Mouse (Mus musculus) mesoderm, embryonic 11.5 days (tissue): ENCODE measurements around the gene Neurl1b.

Experiments
- DNase-seq: peaks from one replicate; pipeline ENCODE4 v3.0.0-alpha.2; 2012; ENCODE audit warnings: low read depth, low spot score

The Neurl1b gene

GRCm38 (mm10) chr17:26451651-26452295, 37.1 kb downstream of the Neurl1b start:
- DNase-seq: peak; percentile 43

GRCm38 (mm10) chr17:26452371-26452972, 37.8 kb downstream of the Neurl1b start:
- DNase-seq: peak; percentile 37

- DNase-seq: no peak
Measured at GRCm38 (mm10) chr17:26457506-26457905, 42.9 kb downstream of the Neurl1b start.

GRCm38 (mm10) chr17:26458049-26458448, 43.4 kb downstream of the Neurl1b start:
- DNase-seq: no peak

- peak; percentile 71 for DNase-seq
Measured at GRCm38 (mm10) chr17:26462634-26463170, 48.1 kb downstream of the Neurl1b start.

GRCm38 (mm10) chr17:26463432-26463831, 48.8 kb downstream of the Neurl1b start:
- DNase-seq: no peak

GRCm38 (mm10) chr17:26463984-26464383, 49.4 kb downstream of the Neurl1b start:
- no peak for DNase-seq

GRCm38 (mm10) chr17:26464481-26464880, 49.9 kb downstream of the Neurl1b start:
- DNase-seq: no peak

- peak; percentile 28 for DNase-seq
Measured at GRCm38 (mm10) chr17:26464972-26465371, 50.3 kb downstream of the Neurl1b start.

- DNase-seq: peak; percentile 78
Measured at GRCm38 (mm10) chr17:26466741-26467150, 52.1 kb downstream of the Neurl1b start.

- DNase-seq: no peak
Measured at GRCm38 (mm10) chr17:26467619-26468018, 53.0 kb downstream of the Neurl1b start.

GRCm38 (mm10) chr17:26468102-26468894, 53.7 kb downstream of the Neurl1b start:
- no peak for DNase-seq

- DNase-seq: peak; percentile 12
Measured at GRCm38 (mm10) chr17:26476871-26477270, 62.2 kb downstream of the Neurl1b start.

GRCm38 (mm10) chr17:26478672-26479071, 64.0 kb downstream of the Neurl1b start:
- no peak for DNase-seq

- no peak for DNase-seq
Measured at GRCm38 (mm10) chr17:26479619-26480018, 65.0 kb downstream of the Neurl1b start.

GRCm38 (mm10) chr17:26480956-26481355, 66.3 kb downstream of the Neurl1b start:
- no peak for DNase-seq

- DNase-seq: no peak
Measured at GRCm38 (mm10) chr17:26484626-26485421, 70.2 kb downstream of the Neurl1b start.

- no peak for DNase-seq
Measured at GRCm38 (mm10) chr17:26487266-26487665, 72.6 kb downstream of the Neurl1b start.

- DNase-seq: no peak
Measured at GRCm38 (mm10) chr17:26487917-26488316, 73.3 kb downstream of the Neurl1b start.

GRCm38 (mm10) chr17:26488711-26489403, 74.2 kb downstream of the Neurl1b start:
- no peak for DNase-seq

GRCm38 (mm10) chr17:26490072-26490471, 75.4 kb downstream of the Neurl1b start:
- no peak for DNase-seq
